Mouse (Mus musculus) MEL (cell line): ENCODE results near the gene Zbed6. TPM values are rescaled to one million over a fixed set of nuclear protein-coding genes. Genes with fewer than 3 reads are reported as not detected.

Experiments used
- DNase-seq: peaks from one replicate; pipeline ENCODE4 v3.0.0; 2011; ENCODE audit warnings: low read depth, low spot score
- H3K27ac ChIP-seq: 2 replicates; pipeline ENCODE4 v1.5.1; 2012; ENCODE audit warnings: low read depth, mild to moderate bottlenecking, control low read depth, low read length, moderate library complexity; ENCODE audit not compliant: control insufficient read depth
- H3K27me3 ChIP-seq, 2 experiments: fragments of 150-350 bp in 1 of 2; sonication (generic) in 1 of 2; 2 replicates each; pipeline ENCODE4 v1.6.1; 2012; ENCODE audit warnings: low read length in 2 of 2, mild to moderate bottlenecking in 2 of 2, improper control_type of control experiment in 1 of 2, moderate library complexity in 1 of 2; ENCODE audit not compliant: insufficient read depth in 2 of 2, control insufficient read depth in 1 of 2
- H3K36me3 ChIP-seq, 2 experiments: 2 replicates each; pipeline ENCODE4 v1.6.1; 2012 to 2014; ENCODE audit warnings: low read length in 2 of 2, improper control_type of control experiment in 1 of 2, inconsistent platforms in 1 of 2, mild to moderate bottlenecking in 1 of 2; ENCODE audit not compliant: insufficient read depth in 2 of 2, control insufficient read depth in 1 of 2
- H3K4me1 ChIP-seq, 2 experiments: fragments of 150-350 bp in 1 of 2; sonication (generic) in 1 of 2; 2 replicates each; pipeline ENCODE4 v1.6.1; 2012; ENCODE audit warnings: low read length in 2 of 2, improper control_type of control experiment in 1 of 2, mild to moderate bottlenecking in 1 of 2; ENCODE audit not compliant: insufficient read depth in 2 of 2, control insufficient read depth in 1 of 2
- H3K4me3 ChIP-seq, 2 experiments: fragments of 150-350 bp in 1 of 2; sonication (generic) in 1 of 2; 2 replicates each; pipeline ENCODE4 v1.5.1; 2012; ENCODE audit warnings: low read depth in 2 of 2, low read length in 2 of 2, mild to moderate bottlenecking in 2 of 2, moderate library complexity in 2 of 2, control low read depth in 1 of 2, improper control_type of control experiment in 1 of 2; ENCODE audit not compliant: control insufficient read depth in 1 of 2, insufficient read depth in 1 of 2
- H3K79me2 ChIP-seq: 2 replicates; pipeline ENCODE4 v1.6.1; 2012; ENCODE audit warnings: mild to moderate bottlenecking, low read length, moderate library complexity; ENCODE audit not compliant: control insufficient read depth, poor library complexity, insufficient read depth
- H3K9ac ChIP-seq: 2 replicates; pipeline ENCODE4 v1.6.1; 2012; ENCODE audit warnings: low read depth, mild to moderate bottlenecking, control low read depth, low read length, moderate library complexity; ENCODE audit not compliant: control insufficient read depth, poor library complexity, severe bottlenecking
- H3K9me3 ChIP-seq: fragments of 150-350 bp; sonication (generic); replicated peaks from 2 replicates; pipeline ENCODE4 v1.6.1; 2012; ENCODE audit warnings: mild to moderate bottlenecking, low read length, improper control_type of control experiment, moderate library complexity; ENCODE audit not compliant: insufficient read depth
- BHLHE40 ChIP-seq: IDR thresholded peaks from 2 replicates; pipeline ENCODE4 v1.6.1; 2012; ENCODE audit warnings: low read depth, mild to moderate bottlenecking, inconsistent platforms, low read length, improper control_type of control experiment, borderline replicate concordance
- CHD2 ChIP-seq: IDR thresholded peaks from 2 replicates; pipeline ENCODE4 v1.6.1; 2011; ENCODE audit warnings: low read length, improper control_type of control experiment
- CTCF ChIP-seq, 3 experiments: IDR thresholded peaks in 2 of 3; conservative IDR thresholded peaks in 1 of 3; 2 replicates each; pipeline ENCODE4 v1.5.1; 2011 to 2012; ENCODE audit warnings: low read length in 3 of 3, low read depth in 2 of 3, mild to moderate bottlenecking in 2 of 3, improper control_type of control experiment in 1 of 3, inconsistent platforms in 1 of 3, mixed read lengths in 1 of 3, moderate library complexity in 1 of 3; ENCODE audit not compliant: control insufficient read depth in 1 of 3, insufficient read depth in 1 of 3, poor library complexity in 1 of 3, severe bottlenecking in 1 of 3
- E2F4 ChIP-seq: IDR thresholded peaks from 2 replicates; pipeline ENCODE4 v1.6.1; 2011; ENCODE audit warnings: low read depth, low read length, improper control_type of control experiment, borderline replicate concordance
- ELF1 ChIP-seq: IDR thresholded peaks from 2 replicates; pipeline ENCODE4 v1.6.1; 2014; ENCODE audit warnings: low read depth, mild to moderate bottlenecking, inconsistent platforms, low read length, improper control_type of control experiment, moderate library complexity
- EP300 ChIP-seq, 2 experiments: IDR thresholded peaks; 2 replicates each; pipeline ENCODE4 v1.6.1; 2011; ENCODE audit warnings: improper control_type of control experiment in 2 of 2, low read length in 2 of 2, low read depth in 1 of 2, mild to moderate bottlenecking in 1 of 2
- GATA1 ChIP-seq: IDR thresholded peaks from 2 replicates; pipeline ENCODE4 v1.6.1; 2011; ENCODE audit warnings: low read depth, low read length, improper control_type of control experiment
- HCFC1 ChIP-seq: IDR thresholded peaks from 2 replicates; pipeline ENCODE4 v1.6.1; 2012; ENCODE audit warnings: low read depth, mild to moderate bottlenecking, inconsistent platforms, low read length, improper control_type of control experiment, moderate library complexity
- JUND ChIP-seq: IDR thresholded peaks from 2 replicates; pipeline ENCODE4 v1.6.1; 2011; ENCODE audit warnings: low read depth, mild to moderate bottlenecking, improper control_type of control experiment, low read length
- MAX ChIP-seq: IDR thresholded peaks from 2 replicates; pipeline ENCODE4 v1.6.1; 2011; ENCODE audit warnings: low read length, improper control_type of control experiment
- MAZ ChIP-seq: IDR thresholded peaks from 2 replicates; pipeline ENCODE4 v1.6.1; 2012; ENCODE audit warnings: low read depth, mild to moderate bottlenecking, inconsistent platforms, low read length, improper control_type of control experiment
- MXI1 ChIP-seq: IDR thresholded peaks from 2 replicates; pipeline ENCODE4 v1.6.1; 2011; ENCODE audit warnings: mild to moderate bottlenecking, low read depth, low read length, improper control_type of control experiment
- MYC ChIP-seq: IDR thresholded peaks from 2 replicates; pipeline ENCODE4 v1.6.1; 2011; ENCODE audit warnings: low read depth, mild to moderate bottlenecking, low read length, improper control_type of control experiment, moderate library complexity
- NELFE ChIP-seq: IDR thresholded peaks from 2 replicates; pipeline ENCODE4 v1.6.1; 2011; ENCODE audit warnings: low read depth, low read length, improper control_type of control experiment
- RAD21 ChIP-seq: IDR thresholded peaks from 2 replicates; pipeline ENCODE4 v1.6.1; 2011; ENCODE audit warnings: mild to moderate bottlenecking, low read depth, low read length, improper control_type of control experiment
- RCOR1 ChIP-seq: IDR thresholded peaks from 2 replicates; pipeline ENCODE4 v1.6.1; 2012; ENCODE audit warnings: low read depth, mild to moderate bottlenecking, inconsistent platforms, low read length, improper control_type of control experiment
- SIN3A ChIP-seq: IDR thresholded peaks from 2 replicates; pipeline ENCODE4 v1.6.1; 2012; ENCODE audit warnings: low read length, improper control_type of control experiment, inconsistent platforms
- SMC3 ChIP-seq: IDR thresholded peaks from 2 replicates; pipeline ENCODE4 v1.6.1; 2011; ENCODE audit warnings: low read depth, low read length, improper control_type of control experiment
- TAL1 ChIP-seq: IDR thresholded peaks from 2 replicates; pipeline ENCODE4 v1.6.1; 2012; ENCODE audit warnings: mild to moderate bottlenecking, inconsistent platforms, low read length, moderate library complexity, mixed read lengths
- TBP ChIP-seq: IDR thresholded peaks from 2 replicates; pipeline ENCODE4 v1.8.0; 2011; ENCODE audit warnings: low read depth, low read length, improper control_type of control experiment
- TCF12 ChIP-seq: IDR thresholded peaks from 2 replicates; pipeline ENCODE4 v1.6.1; 2014; ENCODE audit warnings: low read depth, mild to moderate bottlenecking, inconsistent platforms, low read length, improper control_type of control experiment, moderate library complexity
- USF1 ChIP-seq: IDR thresholded peaks from 2 replicates; pipeline ENCODE4 v1.6.1; 2014; ENCODE audit warnings: low read depth, mild to moderate bottlenecking, inconsistent platforms, low read length, improper control_type of control experiment, moderate library complexity
- USF2 ChIP-seq, 2 experiments: IDR thresholded peaks; 2 replicates each; pipeline ENCODE4 v1.6.1; 2011 to 2012; ENCODE audit warnings: improper control_type of control experiment in 2 of 2, low read length in 2 of 2, borderline replicate concordance in 1 of 2, inconsistent platforms in 1 of 2, low read depth in 1 of 2, mild to moderate bottlenecking in 1 of 2; ENCODE audit not compliant: insufficient read depth in 1 of 2
- ZC3H11A ChIP-seq: IDR thresholded peaks from 2 replicates; pipeline ENCODE4 v1.6.1; 2012; ENCODE audit warnings: low read depth, mild to moderate bottlenecking, inconsistent platforms, low read length, improper control_type of control experiment
- ZMIZ1 ChIP-seq: IDR thresholded peaks from 2 replicates; pipeline ENCODE4 v1.6.1; 2012; ENCODE audit warnings: low read depth, mild to moderate bottlenecking, inconsistent platforms, low read length, improper control_type of control experiment, moderate library complexity
- polyA plus RNA-seq, 2 experiments: library from polyadenylated mRNA; stranded (reverse) in 1 of 2; unstranded in 1 of 2; fragments of >175 nt in 1 of 2; fragments of >200 nt in 1 of 2; gene quantifications; 2 replicates each; pipeline versions ENCODE4 v1.2.1 to v1.2.4; 2012; ENCODE audit warnings: low replicate concordance in 2 of 2, low read depth in 1 of 2; ENCODE audit not compliant: insufficient read length in 2 of 2, insufficient read depth in 1 of 2, missing spikeins in 1 of 2
- total RNA-seq: library from RNA; depleted of rRNA; stranded (reverse); fragments of 300-350 nt; gene quantifications from 2 replicates; pipeline ENCODE4 v1.2.3, GENCODE M21; 2012

The Zbed6 gene
- total and polyA plus RNA-seq, 3 experiments = 1.4 to 48.2 (median 2.4) TPM

DNA sequence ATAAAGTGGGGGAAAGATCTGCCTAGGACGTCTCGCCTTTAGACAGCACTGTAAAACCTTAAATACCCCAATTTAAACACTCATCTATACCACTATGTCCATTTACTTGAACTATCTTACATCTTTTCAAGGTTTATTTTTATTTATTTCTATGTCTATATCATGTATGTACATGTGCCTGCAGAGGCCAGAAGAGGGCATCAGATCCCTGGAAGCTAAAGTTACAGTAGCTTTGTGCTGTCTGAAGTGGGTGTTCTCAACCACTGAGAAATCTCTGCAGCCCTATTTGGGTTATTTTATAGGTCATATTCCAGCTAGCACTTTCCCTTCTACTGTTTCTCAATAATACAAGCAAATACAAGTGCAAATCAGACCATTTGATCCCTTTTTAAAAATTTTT lies 28.5 kb downstream of the Zbed6 start:
- Histone ChIP-seq H3K27me3 (no peaks in the 10 kb centered on the region), H3K79me2 (no peaks in the 10 kb centered on the region), H3K4me1 (no peaks in the 10 kb centered on the region), H3K27ac (no peak overlapping the region), H3K9ac (no peak overlapping the region), H3K36me3 (peaks cover 0 to 48% of the 10 kb centered on the region in 2 experiments; a peak in 2 of 4 replicates)
- DNase-seq = peak; percentile 28
- TF ChIP-seq SMC3 (peak; percentile 32; the same call in 1 of the 2 replicates), GATA1 (no peak), E2F4 (no peak), CTCF (IDR thresholded peaks at IDR 0.05 in 2 of 3, conservative IDR thresholded peaks at IDR 0.05 in 1 of 3; ENCODE audit: control insufficient read depth in 1 of 3, insufficient read depth in 1 of 3, low read depth in 2 of 3, low read length in 3 of 3, poor library complexity in 1 of 3, severe bottlenecking in 1 of 3) (peak in 1 of 3 experiments; percentile 28; a peak in 2 of 6 replicates), RAD21 (peak; percentile 23), MAX (no peak)
- TF ChIP-seq, all 39 proteins: peak for 3
- no peaks in the 10 kb centered on the region for H3K9me3 ChIP-seq
- no peak overlapping the region for H3K4me3 ChIP-seq

DNA sequence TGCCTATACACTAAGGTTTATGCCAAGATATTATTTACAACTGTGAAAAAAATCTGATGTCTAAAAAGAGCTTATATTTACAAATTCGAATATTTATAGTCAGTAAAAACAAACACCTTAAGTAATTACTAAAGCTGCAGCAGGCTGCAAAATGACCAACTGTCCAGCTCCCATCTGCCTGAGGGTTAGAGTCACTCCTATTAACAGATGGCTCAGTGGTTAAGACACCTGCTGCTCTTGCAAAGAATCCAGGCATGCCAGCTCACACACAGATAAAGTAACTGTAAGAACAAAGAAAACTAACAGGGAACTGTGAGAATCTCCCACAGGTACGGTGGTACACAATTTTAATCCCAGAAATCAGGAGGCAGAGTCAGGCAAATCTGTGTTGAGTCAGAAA lies 35.6 kb downstream of the Zbed6 start:
- Histone ChIP-seq H3K27me3 (no peaks in the 10 kb centered on the region), H3K27ac (no peak overlapping the region), H3K4me1 (no peaks in the 10 kb centered on the region)
- TF ChIP-seq EP300 (IDR thresholded peaks at IDR 0.05; ENCODE audit: low read depth in 1 of 2, low read length in 2 of 2) (no peak), MAZ (no peak), HCFC1 (no peak), USF2 (IDR thresholded peaks at IDR 0.05; ENCODE audit: borderline replicate concordance in 1 of 2, insufficient read depth in 1 of 2, low read depth in 1 of 2, low read length in 2 of 2) (no peak), ELF1 (no peak), SMC3 (no peak), RCOR1 (no peak), TBP (no peak)
- TF ChIP-seq, all 39 proteins: peak for 0
- Histone ChIP-seq H3K9me3 (no peaks in the 10 kb centered on the region), H3K36me3 (peaks cover 0 to 25% of the 10 kb centered on the region in 2 experiments; a peak in 2 of 4 replicates), H3K4me3 (no peak overlapping the region), H3K9ac (no peak overlapping the region), H3K79me2 (no peaks in the 10 kb centered on the region)
- no peak for DNase-seq

DNA sequence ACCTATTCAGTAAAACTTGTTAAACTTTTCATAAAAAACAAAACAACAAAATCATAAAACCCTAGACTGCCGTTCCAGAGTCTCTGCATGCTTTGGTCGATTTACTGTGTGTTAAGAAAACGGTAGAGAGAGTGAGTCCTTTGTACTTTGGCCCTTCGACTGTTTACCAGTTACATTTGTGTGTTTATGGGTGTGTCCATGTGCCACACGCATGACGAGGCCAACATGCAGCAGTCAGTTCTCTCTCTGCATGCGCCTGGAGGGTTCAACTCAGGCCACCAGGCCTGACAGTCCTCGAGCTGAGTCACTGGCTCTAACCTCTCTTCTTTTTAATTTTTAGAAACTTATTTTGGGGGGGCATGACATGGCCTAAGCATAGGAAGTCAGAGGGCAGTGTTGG lies 42.4 kb downstream of the Zbed6 start:
- no peak for TF ChIP-seq RAD21
- no peak for TF ChIP-seq CHD2
- 0 out of 2 replicates have a peak, but pooled peaks have one; percentile 14 for TF ChIP-seq TCF12
- peak; percentile 52; the same call in 1 of the 2 replicates for TF ChIP-seq SIN3A
- no peak for TF ChIP-seq USF2 (IDR thresholded peaks at IDR 0.05; ENCODE audit: borderline replicate concordance in 1 of 2, insufficient read depth in 1 of 2, low read depth in 1 of 2, low read length in 2 of 2)
- peak; percentile 61; the same call in 1 of the 2 replicates for TF ChIP-seq USF1
- TF ChIP-seq JUND = no peak
- TF ChIP-seq MYC = peak; percentile 71
- TF ChIP-seq BHLHE40 = peak; percentile 80
- peak; percentile 79 for TF ChIP-seq MAX
- TF ChIP-seq NELFE = no peak
- no peak for TF ChIP-seq TAL1
- TF ChIP-seq E2F4 = no peak
- TF ChIP-seq ZC3H11A = no peak
- TF ChIP-seq HCFC1 = no peak
- TF ChIP-seq ZMIZ1 = 0 out of 2 replicates have a peak, but pooled peaks have one; percentile 28
- TF ChIP-seq ELF1 = no peak
- TF ChIP-seq GATA1 = no peak
- TF ChIP-seq MXI1 = peak; percentile 91
- TF ChIP-seq, all 39 proteins: peak for 8
- peak; percentile 59 for DNase-seq
- H3K9ac ChIP-seq = peak overlapping the region; percentile 45
- H3K4me1 ChIP-seq = peaks cover 18 to 19% of the 10 kb centered on the region in 2 experiments
- H3K9me3 ChIP-seq = no peaks in the 10 kb centered on the region
- peak overlapping the region; percentile 20 to 26; a peak in 3 of 4 replicates for H3K4me3 ChIP-seq
- peaks cover 3 to 27% of the 10 kb centered on the region in 2 experiments for H3K36me3 ChIP-seq
- H3K27ac ChIP-seq = peak overlapping the region; percentile 86
- no peaks in the 10 kb centered on the region for H3K27me3 ChIP-seq
- H3K79me2 ChIP-seq = no peaks in the 10 kb centered on the region
